Mouse (Mus musculus) heart, adult 2 months (tissue): ENCODE measurements around the gene Klhl32.

Experiments used
- CTCF ChIP-seq: fragments of 200-600 bp; IDR thresholded peaks from 2 replicates; pipeline ENCODE4 v1.8.1; 2022; ENCODE audit warnings: antibody characterized with exemption, mild to moderate bottlenecking, moderate library complexity
- EP300 ChIP-seq: fragments of 200-500 bp; IDR thresholded peaks from 2 replicates; pipeline ENCODE4 v1.6.1; 2011; ENCODE audit warnings: low read depth, low read length, control low read depth; ENCODE audit not compliant: insufficient read depth
- POLR2A ChIP-seq: fragments of 200-500 bp; IDR thresholded peaks from 2 replicates; pipeline ENCODE4 v1.6.1; 2011; ENCODE audit warnings: mild to moderate bottlenecking, low read depth, low read length, control low read depth; ENCODE audit not compliant: insufficient read depth

DNA sequence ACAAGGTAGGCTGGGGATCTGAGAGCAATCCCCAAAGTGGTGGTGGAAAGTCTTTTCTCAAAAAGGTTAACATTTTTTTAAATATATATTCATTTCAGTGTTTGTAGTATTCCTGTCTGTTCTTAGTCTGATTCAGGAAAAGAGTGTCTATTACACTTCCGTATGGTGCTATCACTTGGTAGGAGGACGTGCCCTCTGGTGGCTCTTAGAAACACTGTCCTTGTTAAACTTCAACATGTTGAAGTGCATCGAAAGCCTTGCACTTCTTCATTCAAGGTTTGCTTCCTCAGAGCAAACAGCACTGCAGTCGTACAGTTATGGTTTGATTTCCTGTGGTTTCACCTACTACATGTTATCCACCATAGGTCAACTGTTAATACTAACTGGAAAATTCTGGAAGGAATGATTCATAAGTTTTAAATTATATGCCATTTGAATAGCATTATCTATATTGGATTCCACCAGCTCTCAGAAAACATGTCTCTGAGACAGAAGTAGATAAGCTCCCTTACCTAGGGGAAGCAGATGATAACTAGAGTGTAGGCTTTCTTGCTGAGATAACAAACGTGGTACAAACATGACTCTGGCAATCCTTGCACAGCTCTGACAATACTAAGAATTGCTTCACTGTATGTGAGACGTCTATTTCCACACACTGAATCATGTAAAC lies 253.8 kb downstream of the Klhl32 start:
- TF ChIP-seq EP300 (no peak), CTCF (no peak), POLR2A (no peak)
